Mouse (Mus musculus): ENCODE results near the gene Igsf23. TPM values are rescaled to one million over a fixed set of nuclear protein-coding genes. Genes with fewer than 3 reads are reported as not detected.
"Not testable (repeated sequence)": the region's sequence is repeated elsewhere in the genome, so short reads cannot be mapped to it uniquely, and the experiment has no call there.

Gene Igsf23
- total RNA-seq, 2 experiments from 2014 or later, result not detected

- no peak for DNase-seq
Measured at GRCm38 (mm10) chr7:19935171-19935751, 15.3 kb downstream of the Igsf23 start.

GRCm38 (mm10) chr7:19932877-19933809 is 17.4 kb downstream of the Igsf23 start:
- DNase-seq, result peak; percentile 71

- no peak for DNase-seq
Measured at GRCm38 (mm10) chr7:19932133-19932876, 18.3 kb downstream of the Igsf23 start.

- not testable (repeated sequence) for DNase-seq
Measured at GRCm38 (mm10) chr7:19930481-19930880, 20.1 kb downstream of the Igsf23 start.

- DNase-seq, result no peak
Measured at GRCm38 (mm10) chr7:19928486-19928885, 22.1 kb downstream of the Igsf23 start.

GRCm38 (mm10) chr7:19926849-19927480 is 23.6 kb downstream of the Igsf23 start:
- DNase-seq, result no peak

GRCm38 (mm10) chr7:19925376-19925775 is 25.2 kb downstream of the Igsf23 start:
- DNase-seq, result no peak

- no peak for DNase-seq
Measured at GRCm38 (mm10) chr7:19923797-19924196, 26.8 kb downstream of the Igsf23 start.

- no peak for DNase-seq
Measured at GRCm38 (mm10) chr7:19923354-19923753, 27.2 kb downstream of the Igsf23 start.

- peak; percentile 59 for DNase-seq
Measured at GRCm38 (mm10) chr7:19920506-19921261, 29.9 kb downstream of the Igsf23 start, which contains the start of gene Pvr. Gene Pvr, minus strand, starts transcription at chr7:19921160.

- DNase-seq, result no peak
Measured at GRCm38 (mm10) chr7:19920166-19920505, 30.4 kb downstream of the Igsf23 start.

GRCm38 (mm10) chr7:19914558-19914957 is 36.0 kb downstream of the Igsf23 start:
- DNase-seq, result no peak

- no peak for DNase-seq
Measured at GRCm38 (mm10) chr7:19911695-19912524, 38.6 kb downstream of the Igsf23 start.

GRCm38 (mm10) chr7:19911292-19911658 is 39.3 kb downstream of the Igsf23 start:
- DNase-seq, result no peak

GRCm38 (mm10) chr7:19910421-19911291 is 39.9 kb downstream of the Igsf23 start:
- peak; percentile 90 for DNase-seq

GRCm38 (mm10) chr7:19889881-19890280 is 60.7 kb downstream of the Igsf23 start:
- peak; percentile 65 for DNase-seq

- DNase-seq, result no peak
Measured at GRCm38 (mm10) chr7:19887849-19888248, 62.7 kb downstream of the Igsf23 start, which contains the start of gene Ceacam19. Gene Ceacam19, minus strand, starts transcription at chr7:19887965.
